Comparison of ENCODE assay signal across 39 mouse cellular contexts in genomic region chr10:127915578-127915977, GRCm38 (mm10). TPM values are rescaled to one million over a fixed set of nuclear protein-coding genes. Genes with fewer than 3 reads are reported as not detected.
"Had no signal": no experiment of that assay in that cellular context is flagged by ENCODE, and none has a peak within 500 bp of the region (broad histone marks: within the 10 kb centered on the region; RNA-seq: fewer than 3 reads in every experiment).

No protein-coding gene starts in this region.

- H3K9me3 ChIP-seq: heart, embryonic 13.5 days; heart, embryonic 15.5 days; kidney, embryonic 15.5 days; limb, embryonic 13.5 days; limb, embryonic 15.5 days; liver, embryonic 12.5 days had no signal

- H3K9ac ChIP-seq: heart, embryonic 13.5 days; heart, embryonic 15.5 days; hindbrain, embryonic 14.5 days; kidney, embryonic 15.5 days; limb, embryonic 13.5 days; limb, embryonic 15.5 days; liver, embryonic 12.5 days; liver, embryonic 14.5 days had no signal

- H3K27ac ChIP-seq: heart, adult 2 months; heart, embryonic 13.5 days; heart, embryonic 15.5 days; hindbrain, embryonic 14.5 days; kidney, embryonic 15.5 days; kidney, postnatal 0 days; limb, embryonic 13.5 days; limb, embryonic 15.5 days; liver, embryonic 12.5 days; liver, embryonic 14.5 days had no signal

- H3K36me3 ChIP-seq: heart, embryonic 13.5 days; heart, embryonic 15.5 days; kidney, embryonic 15.5 days; limb, embryonic 13.5 days; limb, embryonic 15.5 days; liver, embryonic 12.5 days had no signal

- DNase-seq: gastrocnemius, postnatal 14 days; gastrocnemius, postnatal 36 days; heart, adult 2 months; heart, postnatal 14 days; heart, postnatal 36 days; kidney, adult 11 months; kidney, adult 2 months; kidney, adult 9 months; kidney, postnatal 14 days; kidney, postnatal 36 days; layer of hippocampus, adult 9-11 months; layer of hippocampus, postnatal 36 days; left cerebral cortex, postnatal 4 days had no signal

- H3K4me3 ChIP-seq: heart, adult 2 months; heart, embryonic 13.5 days; heart, embryonic 15.5 days; kidney, embryonic 15.5 days; limb, embryonic 13.5 days; limb, embryonic 15.5 days; liver, embryonic 12.5 days had no signal

- H3K4me1 ChIP-seq: heart, embryonic 13.5 days; heart, embryonic 15.5 days; limb, embryonic 13.5 days; limb, embryonic 15.5 days; liver, embryonic 12.5 days had no signal

- H3K27me3 ChIP-seq: heart, embryonic 13.5 days; heart, embryonic 15.5 days; kidney, embryonic 15.5 days; limb, embryonic 13.5 days; limb, embryonic 15.5 days; liver, embryonic 12.5 days had no signal

- H3K4me2 ChIP-seq: heart, embryonic 11.5 days; heart, embryonic 13.5 days; heart, embryonic 15.5 days; hindbrain, embryonic 14.5 days; kidney, embryonic 15.5 days; limb, embryonic 13.5 days; limb, embryonic 15.5 days; liver, embryonic 12.5 days had no signal

- ATAC-seq: hindbrain, embryonic 16.5 days; intestine, embryonic 16.5 days; liver, embryonic 12.5 days had no signal

RNA-seq across cellular contexts. Expression of gene Sdr9c7, which starts 17.3 kb away (rescaled TPM):
- total RNA-seq: gastrocnemius, adult 18-20 months; gastrocnemius, adult 8-10 months; gastrocnemius, postnatal 14 days; gastrocnemius, postnatal 36 days; heart, adult 2 months; heart, postnatal 36 days; hematopoietic stem cell, adult 5-6 weeks; layer of hippocampus, adult 18-20 months; layer of hippocampus, adult 8-10 months; layer of hippocampus, postnatal 36 days; left cerebral cortex, adult 18-20 months; left cerebral cortex, adult 8-10 months; left cerebral cortex, postnatal 10 days; left cerebral cortex, postnatal 25 days; left cerebral cortex, postnatal 4 days had no signal
- polyA plus RNA-seq: heart, adult 2 months; heart, embryonic 11.5 days; heart, embryonic 13.5 days; heart, embryonic 15.5 days; heart, postnatal 0 days; hindbrain, embryonic 11.5 days; hindbrain, embryonic 14.5 days; hindbrain, embryonic 16.5 days; intestine, embryonic 14.5 days; kidney, postnatal 0 days; limb, embryonic 11.5 days; limb, embryonic 13.5 days; liver, embryonic 12.5 days; liver, embryonic 14.5 days had no signal

RNA-seq across cellular contexts. Expression of gene Rdh7, which starts 27.0 kb away (rescaled TPM):
- total RNA-seq: gastrocnemius, postnatal 14 days; gastrocnemius, postnatal 36 days; heart, adult 2 months; heart, postnatal 14 days; heart, postnatal 36 days; hematopoietic stem cell, adult 5-6 weeks; layer of hippocampus, adult 18-20 months; layer of hippocampus, adult 8-10 months; layer of hippocampus, postnatal 14 days; layer of hippocampus, postnatal 36 days; left cerebral cortex, adult 18-20 months; left cerebral cortex, adult 8-10 months; left cerebral cortex, postnatal 10 days; left cerebral cortex, postnatal 25 days; left cerebral cortex, postnatal 4 days had no signal
- polyA plus RNA-seq: heart, adult 2 months; heart, embryonic 11.5 days; heart, embryonic 13.5 days; heart, embryonic 15.5 days; heart, postnatal 0 days; hindbrain, embryonic 11.5 days; hindbrain, embryonic 14.5 days; hindbrain, embryonic 16.5 days; kidney, embryonic 15.5 days; limb, embryonic 11.5 days; limb, embryonic 13.5 days; limb, embryonic 15.5 days; liver, embryonic 12.5 days had no signal

RNA-seq across cellular contexts. Expression of gene Rdh16f2, which starts 49.3 kb away (rescaled TPM):
- total RNA-seq: gastrocnemius, adult 18-20 months; gastrocnemius, adult 8-10 months; gastrocnemius, postnatal 14 days; gastrocnemius, postnatal 36 days; heart, adult 2 months; heart, postnatal 14 days; heart, postnatal 36 days; hematopoietic stem cell, adult 5-6 weeks; layer of hippocampus, adult 18-20 months; layer of hippocampus, adult 8-10 months; layer of hippocampus, postnatal 14 days; layer of hippocampus, postnatal 36 days; left cerebral cortex, adult 18-20 months; left cerebral cortex, adult 8-10 months; left cerebral cortex, postnatal 10 days; left cerebral cortex, postnatal 25 days; left cerebral cortex, postnatal 4 days had no signal
- polyA plus RNA-seq: heart, adult 2 months; heart, embryonic 11.5 days; heart, embryonic 13.5 days; heart, embryonic 15.5 days; heart, postnatal 0 days; hindbrain, embryonic 11.5 days; hindbrain, embryonic 14.5 days; hindbrain, embryonic 16.5 days; limb, embryonic 11.5 days; limb, embryonic 13.5 days; limb, embryonic 15.5 days; liver, embryonic 12.5 days had no signal
